Mouse (Mus musculus): ENCODE data around the gene Matn3. TPM values are rescaled to one million over a fixed set of nuclear protein-coding genes. Genes with fewer than 3 reads are reported as not detected.

Gene Matn3
- not detected for polyA plus RNA-seq (2015; fragmentation: Illumina TruSeq; extraction: RNeasy Lipid Tissue Mini Kit (QIAGEN cat#74804); ENCODE audit: low read depth, low replicate concordance)

GRCm38 (mm10) chr12:8947714-8948464 lies at the start of gene Matn3:
TSS of gene Matn3 (plus strand) at chr12:8947929.

GRCm38 (mm10) chr12:8921394-8922368 lies 26.0 kb upstream of the Matn3 start, which contains the start of gene Laptm4a:
TSS of gene Laptm4a (plus strand) at chr12:8921664.

GRCm38 (mm10) chr12:8973820-8974465 lies 26.2 kb downstream of the Matn3 start, which contains the start of gene Wdr35:
TSS of gene Wdr35 (plus strand) at chr12:8973892.

Other genes with a start within 250 kb of the Matn3 start
- 1.2 TPM for gene Sdc1, start 176.6 kb upstream of the Matn3 start, polyA plus RNA-seq (2015; fragmentation: Illumina TruSeq; extraction: RNeasy Lipid Tissue Mini Kit (QIAGEN cat#74804); ENCODE audit: low read depth, low replicate concordance)
- 306 TPM for gene Laptm4a, start 26.3 kb upstream of the Matn3 start, polyA plus RNA-seq (2015; fragmentation: Illumina TruSeq; extraction: RNeasy Lipid Tissue Mini Kit (QIAGEN cat#74804); ENCODE audit: low read depth, low replicate concordance)
- 22.7 TPM for gene Wdr35, start 26.0 kb downstream of the Matn3 start, polyA plus RNA-seq (2015; fragmentation: Illumina TruSeq; extraction: RNeasy Lipid Tissue Mini Kit (QIAGEN cat#74804); ENCODE audit: low read depth, low replicate concordance)
- 6.7 TPM for gene Ttc32, start 82.1 kb downstream of the Matn3 start, polyA plus RNA-seq (2015; fragmentation: Illumina TruSeq; extraction: RNeasy Lipid Tissue Mini Kit (QIAGEN cat#74804); ENCODE audit: low read depth, low replicate concordance)